Mouse (Mus musculus): ENCODE data around the gene Il17c.

Gene Il17c

GRCm38 (mm10) chr8:122421376-122422070, at the start of gene Il17c:
Il17c (plus strand) TSS chr8:122422020.
- no peak for DNase-seq (ENCODE audit: low spot score)

GRCm38 (mm10) chr8:122375320-122375719, 46.5 kb upstream of the Il17c start:
- no peak for DNase-seq (ENCODE audit: low spot score)

- DNase-seq (ENCODE audit: low spot score): no peak
These were observed 46.0 kb upstream of the Il17c start for GRCm38 (mm10) chr8:122375751-122376364.

- peak; percentile 94 for DNase-seq (ENCODE audit: low spot score)
These were observed 45.2 kb upstream of the Il17c start, which contains the start of gene Zc3h18 for GRCm38 (mm10) chr8:122376365-122377231. Zc3h18 (plus strand) TSS chr8:122376609.

- no peak for DNase-seq (ENCODE audit: low spot score)
These were observed 38.8 kb upstream of the Il17c start for GRCm38 (mm10) chr8:122383039-122383438.

GRCm38 (mm10) chr8:122389357-122389756, 32.5 kb upstream of the Il17c start:
- no peak for DNase-seq (ENCODE audit: low spot score)

- DNase-seq (ENCODE audit: low spot score): no peak
These were observed 31.1 kb upstream of the Il17c start for GRCm38 (mm10) chr8:122390758-122391157.

GRCm38 (mm10) chr8:122393717-122394116, 28.1 kb upstream of the Il17c start:
- DNase-seq (ENCODE audit: low spot score): no peak

GRCm38 (mm10) chr8:122395291-122395690, 26.5 kb upstream of the Il17c start:
- no peak for DNase-seq (ENCODE audit: low spot score)

GRCm38 (mm10) chr8:122398186-122398585, 23.6 kb upstream of the Il17c start:
- no peak for DNase-seq (ENCODE audit: low spot score)

- no peak for DNase-seq (ENCODE audit: low spot score)
These were observed 16.5 kb upstream of the Il17c start for GRCm38 (mm10) chr8:122405146-122405805.

GRCm38 (mm10) chr8:122407678-122408077, 14.1 kb upstream of the Il17c start:
- DNase-seq (ENCODE audit: low spot score): no peak

GRCm38 (mm10) chr8:122414311-122414710, 7.5 kb upstream of the Il17c start:
- no peak for DNase-seq (ENCODE audit: low spot score)

- no peak for DNase-seq (ENCODE audit: low spot score)
These were observed 6.3 kb upstream of the Il17c start for GRCm38 (mm10) chr8:122415554-122415953.

GRCm38 (mm10) chr8:122419881-122420555, 1.8 kb upstream of the Il17c start:
- no peak for DNase-seq (ENCODE audit: low spot score)

GRCm38 (mm10) chr8:122423217-122423616, 1.4 kb downstream of the Il17c start:
- no peak for DNase-seq (ENCODE audit: low spot score)

GRCm38 (mm10) chr8:122423659-122424058, 1.8 kb downstream of the Il17c start:
- DNase-seq (ENCODE audit: low spot score): no peak

GRCm38 (mm10) chr8:122426145-122426544, 4.3 kb downstream of the Il17c start:
- no peak for DNase-seq (ENCODE audit: low spot score)

- DNase-seq (ENCODE audit: low spot score): no peak
These were observed 5.8 kb downstream of the Il17c start for GRCm38 (mm10) chr8:122427607-122428006.

- no peak for DNase-seq (ENCODE audit: low spot score)
These were observed 6.3 kb downstream of the Il17c start for GRCm38 (mm10) chr8:122428163-122428562.

GRCm38 (mm10) chr8:122430058-122430636, 8.3 kb downstream of the Il17c start:
- no peak for DNase-seq (ENCODE audit: low spot score)
